Mouse (Mus musculus) MEL (cell line): ENCODE results near the gene Fam166b. TPM values are rescaled to one million over a fixed set of nuclear protein-coding genes. Genes with fewer than 3 reads are reported as not detected.

Source experiments
- BHLHE40 ChIP-seq: IDR thresholded peaks from 2 replicates; pipeline ENCODE4 v1.6.1; 2012; ENCODE audit warnings: low read depth, mild to moderate bottlenecking, inconsistent platforms, low read length, improper control_type of control experiment, borderline replicate concordance
- CHD2 ChIP-seq: IDR thresholded peaks from 2 replicates; pipeline ENCODE4 v1.6.1; 2011; ENCODE audit warnings: low read length, improper control_type of control experiment
- CTCF ChIP-seq, 3 experiments: IDR thresholded peaks in 2 of 3; conservative IDR thresholded peaks in 1 of 3; 2 replicates each; pipeline ENCODE4 v1.5.1; 2011 to 2012; ENCODE audit warnings: low read length in 3 of 3, low read depth in 2 of 3, mild to moderate bottlenecking in 2 of 3, improper control_type of control experiment in 1 of 3, inconsistent platforms in 1 of 3, mixed read lengths in 1 of 3, moderate library complexity in 1 of 3; ENCODE audit not compliant: control insufficient read depth in 1 of 3, insufficient read depth in 1 of 3, poor library complexity in 1 of 3, severe bottlenecking in 1 of 3
- E2F4 ChIP-seq: IDR thresholded peaks from 2 replicates; pipeline ENCODE4 v1.6.1; 2011; ENCODE audit warnings: low read depth, low read length, improper control_type of control experiment, borderline replicate concordance
- ETS1 ChIP-seq: IDR thresholded peaks from 2 replicates; pipeline ENCODE4 v1.6.1; 2012; ENCODE audit warnings: low read depth, mild to moderate bottlenecking, inconsistent platforms, low read length, improper control_type of control experiment, moderate library complexity
- HCFC1 ChIP-seq: IDR thresholded peaks from 2 replicates; pipeline ENCODE4 v1.6.1; 2012; ENCODE audit warnings: low read depth, mild to moderate bottlenecking, inconsistent platforms, low read length, improper control_type of control experiment, moderate library complexity
- JUND ChIP-seq: IDR thresholded peaks from 2 replicates; pipeline ENCODE4 v1.6.1; 2011; ENCODE audit warnings: low read depth, mild to moderate bottlenecking, improper control_type of control experiment, low read length
- KAT2A ChIP-seq: conservative IDR thresholded peaks from 2 replicates; pipeline ENCODE4 v1.6.1; 2012; ENCODE audit warnings: low read depth, low read length, improper control_type of control experiment, inconsistent platforms
- MAFK ChIP-seq: IDR thresholded peaks from 2 replicates; pipeline ENCODE4 v1.6.1; 2011; ENCODE audit warnings: low read depth, mild to moderate bottlenecking, low read length, improper control_type of control experiment, borderline replicate concordance
- MAX ChIP-seq: IDR thresholded peaks from 2 replicates; pipeline ENCODE4 v1.6.1; 2011; ENCODE audit warnings: low read length, improper control_type of control experiment
- MAZ ChIP-seq: IDR thresholded peaks from 2 replicates; pipeline ENCODE4 v1.6.1; 2012; ENCODE audit warnings: low read depth, mild to moderate bottlenecking, inconsistent platforms, low read length, improper control_type of control experiment
- MYC ChIP-seq: IDR thresholded peaks from 2 replicates; pipeline ENCODE4 v1.6.1; 2011; ENCODE audit warnings: low read depth, mild to moderate bottlenecking, low read length, improper control_type of control experiment, moderate library complexity
- NELFE ChIP-seq: IDR thresholded peaks from 2 replicates; pipeline ENCODE4 v1.6.1; 2011; ENCODE audit warnings: low read depth, low read length, improper control_type of control experiment
- NRF1 ChIP-seq: IDR thresholded peaks from 2 replicates; pipeline ENCODE4 v1.6.1; 2014; ENCODE audit warnings: low read depth, mild to moderate bottlenecking, inconsistent platforms, low read length, improper control_type of control experiment, moderate library complexity; ENCODE audit not compliant: poor library complexity, insufficient read depth, severe bottlenecking
- POLR2A ChIP-seq, 2 experiments: IDR thresholded peaks; 2 replicates each; pipeline ENCODE4 v1.6.1; 2011 to 2012; ENCODE audit warnings: low read length in 2 of 2, mild to moderate bottlenecking in 2 of 2, control low read depth in 1 of 2, improper control_type of control experiment in 1 of 2, low read depth in 1 of 2, moderate library complexity in 1 of 2; ENCODE audit not compliant: control insufficient read depth in 1 of 2, insufficient read depth in 1 of 2, poor library complexity in 1 of 2
- POLR2AphosphoS2 ChIP-seq: IDR thresholded peaks from 2 replicates; pipeline ENCODE4 v1.6.1; 2011; ENCODE audit warnings: low read length, improper control_type of control experiment
- RAD21 ChIP-seq: IDR thresholded peaks from 2 replicates; pipeline ENCODE4 v1.6.1; 2011; ENCODE audit warnings: mild to moderate bottlenecking, low read depth, low read length, improper control_type of control experiment
- SIN3A ChIP-seq: IDR thresholded peaks from 2 replicates; pipeline ENCODE4 v1.6.1; 2012; ENCODE audit warnings: low read length, improper control_type of control experiment, inconsistent platforms
- SMC3 ChIP-seq: IDR thresholded peaks from 2 replicates; pipeline ENCODE4 v1.6.1; 2011; ENCODE audit warnings: low read depth, low read length, improper control_type of control experiment
- TAL1 ChIP-seq: IDR thresholded peaks from 2 replicates; pipeline ENCODE4 v1.6.1; 2012; ENCODE audit warnings: mild to moderate bottlenecking, inconsistent platforms, low read length, moderate library complexity, mixed read lengths
- TBP ChIP-seq: IDR thresholded peaks from 2 replicates; pipeline ENCODE4 v1.8.0; 2011; ENCODE audit warnings: low read depth, low read length, improper control_type of control experiment
- USF2 ChIP-seq, 2 experiments: IDR thresholded peaks; 2 replicates each; pipeline ENCODE4 v1.6.1; 2011 to 2012; ENCODE audit warnings: improper control_type of control experiment in 2 of 2, low read length in 2 of 2, borderline replicate concordance in 1 of 2, inconsistent platforms in 1 of 2, low read depth in 1 of 2, mild to moderate bottlenecking in 1 of 2; ENCODE audit not compliant: insufficient read depth in 1 of 2
- ZC3H11A ChIP-seq: IDR thresholded peaks from 2 replicates; pipeline ENCODE4 v1.6.1; 2012; ENCODE audit warnings: low read depth, mild to moderate bottlenecking, inconsistent platforms, low read length, improper control_type of control experiment
- ZKSCAN1 ChIP-seq: IDR thresholded peaks from 2 replicates; pipeline ENCODE4 v1.6.1; 2012; ENCODE audit warnings: low read depth, mild to moderate bottlenecking, inconsistent platforms, low read length, improper control_type of control experiment, moderate library complexity
- ZMIZ1 ChIP-seq: IDR thresholded peaks from 2 replicates; pipeline ENCODE4 v1.6.1; 2012; ENCODE audit warnings: low read depth, mild to moderate bottlenecking, inconsistent platforms, low read length, improper control_type of control experiment, moderate library complexity
- ZNF384 ChIP-seq: IDR thresholded peaks from 2 replicates; pipeline ENCODE4 v1.6.1; 2012; ENCODE audit warnings: low read depth, mild to moderate bottlenecking, inconsistent platforms, low read length, improper control_type of control experiment
- polyA plus RNA-seq, 2 experiments: library from polyadenylated mRNA; stranded (reverse) in 1 of 2; unstranded in 1 of 2; fragments of >175 nt in 1 of 2; fragments of >200 nt in 1 of 2; gene quantifications; 2 replicates each; pipeline versions ENCODE4 v1.2.1 to v1.2.4; 2012; ENCODE audit warnings: low replicate concordance in 2 of 2, low read depth in 1 of 2; ENCODE audit not compliant: insufficient read length in 2 of 2, insufficient read depth in 1 of 2, missing spikeins in 1 of 2
- total RNA-seq: library from RNA; depleted of rRNA; stranded (reverse); fragments of 300-350 nt; gene quantifications from 2 replicates; pipeline ENCODE4 v1.2.3, GENCODE M21; 2012

Fam166b gene
- total and polyA plus RNA-seq, 3 experiments, result not detected

GRCm38 (mm10) chr4:43442044-43442443 is 13.1 kb upstream of the Fam166b start (continued):
- TF ChIP-seq CTCF (IDR thresholded peaks at IDR 0.05 in 2 of 3, conservative IDR thresholded peaks at IDR 0.05 in 1 of 3; ENCODE audit: control insufficient read depth in 1 of 3, insufficient read depth in 1 of 3, low read depth in 2 of 3, low read length in 3 of 3, poor library complexity in 1 of 3, severe bottlenecking in 1 of 3) (peak; percentile 61 to 97 (median 71)), KAT2A (no peak; the same call in 1 of the 2 replicates), MAX (peak; percentile 54; the same call in 1 of the 2 replicates), BHLHE40 (0 out of 2 replicates have a peak, but pooled peaks have one; percentile 7), MAZ (peak; percentile 86), ETS1 (no peak), JUND (no peak), SIN3A (peak; percentile 84), HCFC1 (peak; percentile 79), NELFE (0 out of 2 replicates have a peak, but pooled peaks have one; percentile 13), TAL1 (no peak), SMC3 (peak; percentile 94), NRF1 (peak; percentile 73), USF2 (IDR thresholded peaks at IDR 0.05; ENCODE audit: borderline replicate concordance in 1 of 2, insufficient read depth in 1 of 2, low read depth in 1 of 2, low read length in 2 of 2) (no peak), MYC (0 out of 2 replicates have a peak, but pooled peaks have one; percentile 18), POLR2AphosphoS2 (no peak), MAFK (no peak), E2F4 (no peak), ZKSCAN1 (no peak), TBP (peak; percentile 52; the same call in 1 of the 2 replicates), RAD21 (peak; percentile 83), CHD2 (no peak), ZNF384 (no peak), ZC3H11A (peak; percentile 84), ZMIZ1 (no peak), POLR2A (IDR thresholded peaks at IDR 0.05; ENCODE audit: control insufficient read depth in 1 of 2, insufficient read depth in 1 of 2, low read depth in 1 of 2, low read length in 2 of 2, poor library complexity in 1 of 2) (peak in 1 of 2 experiments; percentile 58; a peak in 2 of 4 replicates)
